Mouse (Mus musculus): ENCODE data around the gene Lrtm2. TPM values are rescaled to one million over a fixed set of nuclear protein-coding genes. Genes with fewer than 3 reads are reported as not detected.
A peak's percentile ranks its signal among the peaks of the same experiment; 100 is the strongest.
"Not testable (repeated sequence)": the region's sequence is repeated elsewhere in the genome, so short reads cannot be mapped to it uniquely, and the experiment has no call there.

Gene Lrtm2
- polyA plus RNA-seq, 1 experiment from 2014 or later: 6.5 TPM

GRCm38 (mm10) chr6:119363593-119363992 is 33.0 kb upstream of the Lrtm2 start:
- Histone ChIP-seq H3K9ac (replicated peaks; ENCODE audit: low read length) (no peak overlapping the region), H3K4me2 (ENCODE audit: low read length) (no peak overlapping the region), H3K4me3 (replicated peaks; ENCODE audit: low read depth, low read length) (no peak overlapping the region), H3K27ac (replicated peaks; ENCODE audit: low read depth, low read length) (no peak overlapping the region), H3K4me1 (ENCODE audit: control insufficient read depth, insufficient read depth, low read length) (no peaks in the 10 kb centered on the region), H3K36me3 (ENCODE audit: control insufficient read depth, insufficient read depth, low read length) (peaks cover 56% of the 10 kb centered on the region), H3K9me3 (ENCODE audit: control insufficient read depth, low read length) (no peaks in the 10 kb centered on the region), H3K27me3 (ENCODE audit: control insufficient read depth, insufficient read depth, low read length) (no peaks in the 10 kb centered on the region)
- ATAC-seq (ENCODE audit: low FRiP score, low TSS enrichment) (no peak), DNase-seq (no peak)
- 96% methylated on average over 5 of the region's 5 CpGs for WGBS

GRCm38 (mm10) chr6:119360925-119361702 is 30.5 kb upstream of the Lrtm2 start:
- no peak overlapping the region for H3K9ac ChIP-seq (replicated peaks; ENCODE audit: low read length)
- no peaks in the 10 kb centered on the region for H3K27me3 ChIP-seq (ENCODE audit: control insufficient read depth, insufficient read depth, low read length)
- DNase-seq: no peak
- WGBS: 91% methylated on average over 3 of the region's 3 CpGs
- H3K27ac ChIP-seq (replicated peaks; ENCODE audit: low read depth, low read length): no peak overlapping the region
- H3K4me3 ChIP-seq (replicated peaks; ENCODE audit: low read depth, low read length): no peak overlapping the region
- H3K36me3 ChIP-seq (ENCODE audit: control insufficient read depth, insufficient read depth, low read length): peaks cover 66% of the 10 kb centered on the region
- ATAC-seq (ENCODE audit: low FRiP score, low TSS enrichment): no peak
- no peaks in the 10 kb centered on the region for H3K4me1 ChIP-seq (ENCODE audit: control insufficient read depth, insufficient read depth, low read length)
- H3K9me3 ChIP-seq (ENCODE audit: control insufficient read depth, low read length): no peaks in the 10 kb centered on the region
- H3K4me2 ChIP-seq (ENCODE audit: low read length): no peak overlapping the region

- peaks cover 66% of the 10 kb centered on the region for H3K36me3 ChIP-seq (ENCODE audit: control insufficient read depth, insufficient read depth, low read length)
These were observed 29.7 kb upstream of the Lrtm2 start for GRCm38 (mm10) chr6:119360250-119360649.

GRCm38 (mm10) chr6:119358020-119358571 is 27.5 kb upstream of the Lrtm2 start:
- DNase-seq (no peak), ATAC-seq (ENCODE audit: low FRiP score, low TSS enrichment) (no peak)
- H3K27ac ChIP-seq (replicated peaks; ENCODE audit: low read depth, low read length): no peak overlapping the region
- 89% methylated on average over 8 of the region's 8 CpGs for WGBS
- no peak overlapping the region for H3K4me3 ChIP-seq (replicated peaks; ENCODE audit: low read depth, low read length)
- H3K36me3 ChIP-seq (ENCODE audit: control insufficient read depth, insufficient read depth, low read length): peaks cover 79% of the 10 kb centered on the region
- H3K4me1 ChIP-seq (ENCODE audit: control insufficient read depth, insufficient read depth, low read length): no peaks in the 10 kb centered on the region
- no peaks in the 10 kb centered on the region for H3K27me3 ChIP-seq (ENCODE audit: control insufficient read depth, insufficient read depth, low read length)
- H3K9ac ChIP-seq (replicated peaks; ENCODE audit: low read length): no peak overlapping the region
- H3K9me3 ChIP-seq (ENCODE audit: control insufficient read depth, low read length): no peaks in the 10 kb centered on the region
- H3K4me2 ChIP-seq (ENCODE audit: low read length): no peak overlapping the region

More at GRCm38 (mm10) chr6:119360250-119360649, 29.7 kb upstream of the Lrtm2 start:
- not testable (repeated sequence) for H3K4me2 ChIP-seq (ENCODE audit: low read length); H3K9ac ChIP-seq (replicated peaks; ENCODE audit: low read length); H3K4me3 ChIP-seq (replicated peaks; ENCODE audit: low read depth, low read length); H3K27me3 ChIP-seq (ENCODE audit: control insufficient read depth, insufficient read depth, low read length); H3K4me1 ChIP-seq (ENCODE audit: control insufficient read depth, insufficient read depth, low read length); ATAC-seq (ENCODE audit: low FRiP score, low TSS enrichment); DNase-seq; H3K9me3 ChIP-seq (ENCODE audit: control insufficient read depth, low read length); H3K27ac ChIP-seq (replicated peaks; ENCODE audit: low read depth, low read length)
- 94% methylated on average over 6 of the region's 6 CpGs for WGBS

- DNase-seq (no peak), ATAC-seq (ENCODE audit: low FRiP score, low TSS enrichment) (no peak)
- Histone ChIP-seq H3K4me2 (ENCODE audit: low read length) (no peak overlapping the region), H3K27ac (replicated peaks; ENCODE audit: low read depth, low read length) (no peak overlapping the region), H3K36me3 (ENCODE audit: control insufficient read depth, insufficient read depth, low read length) (peaks cover 36% of the 10 kb centered on the region), H3K9me3 (ENCODE audit: control insufficient read depth, low read length) (no peaks in the 10 kb centered on the region), H3K9ac (replicated peaks; ENCODE audit: low read length) (no peak overlapping the region), H3K4me3 (replicated peaks; ENCODE audit: low read depth, low read length) (no peak overlapping the region), H3K27me3 (ENCODE audit: control insufficient read depth, insufficient read depth, low read length) (no peaks in the 10 kb centered on the region), H3K4me1 (ENCODE audit: control insufficient read depth, insufficient read depth, low read length) (no peaks in the 10 kb centered on the region)
- WGBS: 95% methylated on average over 6 of the region's 6 CpGs
These were observed 21.9 kb upstream of the Lrtm2 start for GRCm38 (mm10) chr6:119352501-119352900.

- DNase-seq (no peak), ATAC-seq (ENCODE audit: low FRiP score, low TSS enrichment) (no peak)
- 88% methylated on average over 8 of the region's 8 CpGs for WGBS
- no peak overlapping the region for H3K27ac ChIP-seq (replicated peaks; ENCODE audit: low read depth, low read length)
- no peaks in the 10 kb centered on the region for H3K27me3 ChIP-seq (ENCODE audit: control insufficient read depth, insufficient read depth, low read length)
- H3K4me1 ChIP-seq (ENCODE audit: control insufficient read depth, insufficient read depth, low read length): no peaks in the 10 kb centered on the region
- H3K36me3 ChIP-seq (ENCODE audit: control insufficient read depth, insufficient read depth, low read length): peaks cover 30% of the 10 kb centered on the region
- no peaks in the 10 kb centered on the region for H3K9me3 ChIP-seq (ENCODE audit: control insufficient read depth, low read length)
- H3K4me3 ChIP-seq (replicated peaks; ENCODE audit: low read depth, low read length): no peak overlapping the region
- no peak overlapping the region for H3K9ac ChIP-seq (replicated peaks; ENCODE audit: low read length)
- H3K4me2 ChIP-seq (ENCODE audit: low read length): no peak overlapping the region
These were observed 21.1 kb upstream of the Lrtm2 start for GRCm38 (mm10) chr6:119351656-119352055.

- Histone ChIP-seq H3K27ac (replicated peaks; ENCODE audit: low read depth, low read length) (no peak overlapping the region), H3K4me3 (replicated peaks; ENCODE audit: low read depth, low read length) (no peak overlapping the region), H3K27me3 (ENCODE audit: control insufficient read depth, insufficient read depth, low read length) (no peaks in the 10 kb centered on the region), H3K9me3 (ENCODE audit: control insufficient read depth, low read length) (no peaks in the 10 kb centered on the region), H3K9ac (replicated peaks; ENCODE audit: low read length) (no peak overlapping the region), H3K4me1 (ENCODE audit: control insufficient read depth, insufficient read depth, low read length) (no peaks in the 10 kb centered on the region), H3K4me2 (ENCODE audit: low read length) (no peak overlapping the region), H3K36me3 (ENCODE audit: control insufficient read depth, insufficient read depth, low read length) (peaks cover 25% of the 10 kb centered on the region)
- 89% methylated on average over 9 of the region's 9 CpGs for WGBS
- DNase-seq (no peak), ATAC-seq (ENCODE audit: low FRiP score, low TSS enrichment) (no peak)
These were observed 20.2 kb upstream of the Lrtm2 start for GRCm38 (mm10) chr6:119350703-119351198.

- H3K36me3 ChIP-seq (ENCODE audit: control insufficient read depth, insufficient read depth, low read length): peaks cover 2% of the 10 kb centered on the region
- H3K4me3 ChIP-seq (replicated peaks; ENCODE audit: low read depth, low read length): no peak overlapping the region
- DNase-seq: peak; percentile 97
- ATAC-seq (ENCODE audit: low FRiP score, low TSS enrichment): peak; percentile 22; the same call in 1 of the 2 replicates
- H3K27me3 ChIP-seq (ENCODE audit: control insufficient read depth, insufficient read depth, low read length): no peaks in the 10 kb centered on the region
- no peaks in the 10 kb centered on the region for H3K4me1 ChIP-seq (ENCODE audit: control insufficient read depth, insufficient read depth, low read length)
- no peaks in the 10 kb centered on the region for H3K9me3 ChIP-seq (ENCODE audit: control insufficient read depth, low read length)
- WGBS: 0% methylated on average over 1 of the region's 1 CpGs
- no peak overlapping the region for H3K4me2 ChIP-seq (ENCODE audit: low read length)
- H3K9ac ChIP-seq (replicated peaks; ENCODE audit: low read length): no peak overlapping the region
- no peak overlapping the region for H3K27ac ChIP-seq (replicated peaks; ENCODE audit: low read depth, low read length)
These were observed 17.7 kb upstream of the Lrtm2 start for GRCm38 (mm10) chr6:119348234-119348633.

- Histone ChIP-seq H3K27me3 (ENCODE audit: control insufficient read depth, insufficient read depth, low read length) (no peaks in the 10 kb centered on the region), H3K9ac (replicated peaks; ENCODE audit: low read length) (no peak overlapping the region), H3K27ac (replicated peaks; ENCODE audit: low read depth, low read length) (no peak overlapping the region), H3K4me3 (replicated peaks; ENCODE audit: low read depth, low read length) (no peak overlapping the region), H3K36me3 (ENCODE audit: control insufficient read depth, insufficient read depth, low read length) (no peaks in the 10 kb centered on the region; the same call in 1 of the 2 replicates), H3K4me2 (ENCODE audit: low read length) (no peak overlapping the region), H3K4me1 (ENCODE audit: control insufficient read depth, insufficient read depth, low read length) (no peaks in the 10 kb centered on the region), H3K9me3 (ENCODE audit: control insufficient read depth, low read length) (no peaks in the 10 kb centered on the region)
- DNase-seq (no peak), ATAC-seq (ENCODE audit: low FRiP score, low TSS enrichment) (no peak)
- 72% methylated on average over 5 of the region's 5 CpGs for whole genome bisulfite sequencing
These were observed 17.2 kb upstream of the Lrtm2 start for GRCm38 (mm10) chr6:119347813-119348212.

All from midbrain, embryonic 14.5 days (tissue).